Mouse (Mus musculus) megakaryocyte-erythroid progenitor cell, adult 5-6 weeks (primary cell): ENCODE results near the gene Eps8. TPM values are rescaled to one million over a fixed set of nuclear protein-coding genes. Genes with fewer than 3 reads are reported as not detected.

Source experiments
- ATAC-seq: replicated peaks from 2 replicates; pipeline ENCODE4 v1.8.0; 2016; ENCODE audit warnings: mild to moderate bottlenecking, inconsistent platforms; ENCODE audit not compliant: severe bottlenecking, poor library complexity, low FRiP score, low TSS enrichment
- total RNA-seq, 2 experiments: library from RNA; stranded (forward) in 1 of 2; stranded (reverse) in 1 of 2; fragments of 200-1000, 215-1000 nt in 1 of 2; fragments of >200 nt in 1 of 2; fragmentation: Nextera tagmentation in 1 of 2; gene quantifications; 2 replicates each; pipeline ENCODE4 v1.2.3; 2014 to 2017

The Eps8 gene
- 0.69 and 0.92 TPM in 2 replicates for total RNA-seq (2014; fragmentation: Nextera tagmentation)
- total RNA-seq (2017) = 1.7 TPM in 1 of 2 replicates, not detected in the other

DNA sequence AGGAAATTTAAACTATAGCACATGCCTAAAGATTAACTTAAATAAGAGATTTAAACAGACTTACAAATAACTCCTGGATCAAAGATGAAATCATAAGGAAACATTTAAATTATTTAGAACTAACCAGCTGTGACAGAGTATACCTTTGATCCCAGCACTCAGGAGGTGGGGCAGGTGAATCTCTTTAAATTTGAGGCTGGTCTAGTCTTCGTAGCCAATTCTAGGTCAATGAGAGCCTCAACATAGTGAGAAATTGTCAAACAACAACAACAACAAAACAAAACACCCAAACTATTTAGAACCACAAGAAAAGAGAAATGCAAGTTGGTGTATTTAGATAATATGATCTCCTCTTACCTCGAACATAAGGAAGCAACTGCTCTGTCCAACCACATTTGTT is at the start of gene Eps8:
Gene Eps8 (minus strand): TSS at position 101 of the 400 bp plus-strand sequence.
- no peak for ATAC-seq

DNA sequence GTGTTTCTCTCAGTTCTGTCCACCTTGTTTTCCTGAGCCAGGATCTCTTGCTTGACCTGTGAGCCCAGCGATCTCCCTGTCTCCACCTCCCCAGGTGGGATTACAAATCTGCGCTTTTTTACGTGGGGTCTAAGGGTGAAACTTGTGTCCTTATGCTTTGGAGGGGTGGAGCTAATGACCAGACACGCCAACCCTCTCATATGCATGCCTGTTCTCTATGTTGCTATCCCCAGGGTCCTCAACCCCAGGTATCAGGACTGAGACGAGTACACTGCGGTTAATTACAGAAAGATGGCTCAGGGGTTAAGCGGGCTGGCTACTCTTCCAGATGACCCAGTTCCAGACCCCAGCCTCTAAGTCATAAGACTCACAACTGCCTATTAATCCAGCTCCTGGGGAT is 48.8 kb upstream of the Eps8 start:
- ATAC-seq = no peak

DNA sequence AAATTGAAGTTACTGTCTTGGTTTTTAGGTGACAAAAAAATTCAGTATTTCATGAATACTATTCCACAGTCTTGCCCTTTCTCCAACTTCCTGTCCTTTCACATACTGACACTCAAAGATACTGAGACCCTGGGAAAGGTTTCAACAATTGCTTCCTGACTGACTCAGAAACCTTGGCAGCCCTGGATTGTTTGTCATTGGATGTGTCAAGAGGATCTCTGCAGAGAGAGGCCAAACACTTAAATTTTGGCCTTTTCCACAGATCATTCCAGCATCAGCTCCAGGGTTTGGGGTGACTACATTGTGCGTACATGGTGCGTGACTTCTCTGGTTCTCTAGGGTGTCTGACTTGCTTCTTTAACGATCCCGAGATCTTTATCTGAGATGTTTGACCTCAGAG is 48.2 kb upstream of the Eps8 start:
- ATAC-seq = no peak

DNA sequence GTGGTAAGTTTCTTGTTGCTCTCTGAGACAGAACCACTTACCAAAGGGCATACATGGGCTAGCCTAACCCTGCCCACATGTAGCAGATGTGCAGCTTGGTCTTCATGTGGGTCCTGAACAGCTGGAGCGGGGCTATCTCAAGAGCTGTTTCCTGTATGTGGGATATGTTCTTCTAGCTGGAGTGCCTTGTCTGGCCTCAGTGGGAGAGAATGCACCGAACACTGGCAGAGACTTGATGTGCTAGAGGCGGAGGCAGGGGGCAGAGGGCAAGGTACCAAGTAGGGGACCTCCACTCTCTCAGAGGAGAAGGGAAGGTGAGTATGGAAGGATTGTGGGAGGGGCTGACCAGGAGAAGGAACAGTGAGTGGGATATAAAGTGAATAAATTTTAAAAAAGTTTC is 47.5 kb upstream of the Eps8 start:
- no peak for ATAC-seq

DNA sequence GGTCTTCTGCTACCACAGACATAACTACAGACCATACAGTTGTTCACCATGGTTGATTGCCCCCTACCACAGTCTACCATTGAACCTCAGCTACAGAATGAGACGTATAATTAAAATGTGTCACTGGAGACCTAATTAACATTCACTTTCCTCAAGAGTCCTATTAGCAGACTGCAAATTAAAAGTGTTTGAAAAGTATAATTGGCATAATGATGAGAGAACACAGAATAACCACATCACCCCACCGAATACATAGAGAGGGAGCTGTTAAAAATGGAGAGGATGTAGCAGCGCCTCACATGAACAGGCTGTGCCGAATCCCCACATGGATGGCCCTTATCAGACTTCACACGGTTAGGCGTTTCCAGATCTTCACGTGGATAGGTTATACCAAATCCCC is 44.8 kb upstream of the Eps8 start:
- ATAC-seq = no peak

DNA sequence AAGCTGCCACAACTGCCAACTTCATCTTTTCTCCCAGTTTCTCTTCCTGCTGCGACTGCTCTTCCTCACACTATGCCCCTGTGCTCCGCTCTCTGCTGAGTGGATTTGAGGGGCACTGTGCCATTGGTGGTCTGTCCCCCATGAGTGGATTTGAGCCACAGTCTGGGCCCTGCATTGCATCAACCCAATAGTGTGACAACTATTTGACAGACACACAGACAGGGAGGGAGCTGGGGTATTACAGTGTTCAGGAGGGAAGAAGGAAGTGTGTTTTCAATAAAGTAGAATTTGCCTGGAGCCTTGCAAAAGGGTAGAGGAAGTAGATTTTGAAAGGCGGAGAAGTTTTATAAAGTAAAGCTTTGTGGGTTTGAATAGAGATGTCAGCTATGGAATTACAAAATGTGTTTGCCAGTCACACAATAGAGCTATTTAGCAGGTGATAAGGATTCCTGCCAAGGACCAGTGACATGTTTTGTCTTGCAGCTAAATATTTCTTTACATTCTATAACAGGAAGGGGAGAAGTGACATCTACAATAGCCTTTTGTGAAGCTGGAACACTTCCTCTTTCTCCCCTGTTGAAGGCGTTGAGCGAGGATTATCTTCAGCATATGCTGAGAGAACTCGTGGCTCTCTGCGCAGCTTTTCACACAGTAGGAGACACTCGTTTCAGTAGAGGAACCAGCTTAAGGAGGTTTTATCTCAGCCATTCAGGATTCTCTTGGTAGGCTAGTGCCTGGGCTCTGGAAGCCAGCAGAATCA is 41.9 kb upstream of the Eps8 start:
- peak; percentile 44; the same call in 1 of the 2 replicates for ATAC-seq

DNA sequence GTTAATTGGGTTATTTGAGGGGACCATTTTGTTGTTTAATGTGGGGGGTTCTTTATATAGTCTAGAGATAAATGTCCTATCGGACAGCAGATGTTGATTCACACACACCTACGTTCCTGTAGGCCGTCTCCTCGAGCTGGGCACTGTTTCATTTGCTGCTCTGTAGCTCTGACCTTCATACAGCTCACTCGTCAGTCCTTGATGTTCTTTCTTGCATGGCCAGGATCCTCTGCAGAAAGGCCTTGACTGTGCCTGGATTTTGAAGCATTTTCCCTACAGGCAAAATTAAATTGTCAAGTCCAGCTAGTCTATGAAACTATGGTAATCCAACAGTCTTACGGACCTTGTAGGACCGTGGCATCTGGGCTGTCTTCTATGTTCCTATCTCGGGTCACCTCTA is 40.4 kb upstream of the Eps8 start:
- no peak for ATAC-seq

DNA sequence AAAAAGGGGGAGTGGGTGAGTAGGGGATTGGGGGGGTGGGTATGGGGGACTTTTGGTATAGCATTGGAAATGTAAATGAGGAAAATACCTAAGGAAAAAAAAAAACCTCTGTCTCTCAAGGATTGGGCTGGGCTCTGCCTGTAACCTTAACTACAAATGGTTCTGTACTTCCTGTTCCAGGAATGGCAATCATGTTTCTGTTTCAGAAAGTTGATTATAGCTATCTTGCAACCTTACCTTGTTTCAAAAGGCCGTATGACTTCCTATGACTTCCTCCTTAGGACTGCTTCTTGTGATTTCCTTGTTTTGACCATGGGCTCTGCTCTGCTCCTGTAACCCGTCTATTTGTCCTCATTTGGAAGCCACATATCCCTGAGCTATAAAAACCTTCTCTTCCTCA is 39.6 kb upstream of the Eps8 start:
- ATAC-seq = no peak

DNA sequence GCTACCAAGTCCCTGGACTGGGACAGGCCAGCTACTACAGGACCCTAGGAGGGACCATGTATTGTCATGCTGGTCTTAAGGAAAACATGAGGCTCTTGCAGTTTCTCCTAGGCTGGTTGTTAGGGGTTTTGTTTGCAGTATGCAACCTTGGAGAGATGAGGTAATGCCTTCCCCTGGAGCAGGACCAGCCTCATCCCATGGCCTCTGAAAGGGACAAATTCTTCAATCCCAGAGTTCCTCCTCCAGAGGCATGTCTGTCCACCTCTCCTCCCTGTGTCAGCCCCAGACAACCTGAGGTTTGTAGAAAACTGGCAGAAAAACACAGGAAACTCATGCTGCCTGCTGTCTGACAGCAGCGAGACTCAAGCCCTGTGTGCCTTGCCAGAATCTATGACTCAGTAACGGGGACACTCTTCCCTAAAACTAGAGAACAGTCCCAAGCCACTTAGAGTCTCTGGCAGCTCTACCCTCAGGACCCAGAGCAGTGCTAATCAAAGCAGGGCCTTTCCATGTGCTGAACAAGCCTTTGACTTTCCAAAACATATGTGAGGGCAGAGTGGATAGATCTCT is 36.0 kb upstream of the Eps8 start:
- ATAC-seq = no peak

DNA sequence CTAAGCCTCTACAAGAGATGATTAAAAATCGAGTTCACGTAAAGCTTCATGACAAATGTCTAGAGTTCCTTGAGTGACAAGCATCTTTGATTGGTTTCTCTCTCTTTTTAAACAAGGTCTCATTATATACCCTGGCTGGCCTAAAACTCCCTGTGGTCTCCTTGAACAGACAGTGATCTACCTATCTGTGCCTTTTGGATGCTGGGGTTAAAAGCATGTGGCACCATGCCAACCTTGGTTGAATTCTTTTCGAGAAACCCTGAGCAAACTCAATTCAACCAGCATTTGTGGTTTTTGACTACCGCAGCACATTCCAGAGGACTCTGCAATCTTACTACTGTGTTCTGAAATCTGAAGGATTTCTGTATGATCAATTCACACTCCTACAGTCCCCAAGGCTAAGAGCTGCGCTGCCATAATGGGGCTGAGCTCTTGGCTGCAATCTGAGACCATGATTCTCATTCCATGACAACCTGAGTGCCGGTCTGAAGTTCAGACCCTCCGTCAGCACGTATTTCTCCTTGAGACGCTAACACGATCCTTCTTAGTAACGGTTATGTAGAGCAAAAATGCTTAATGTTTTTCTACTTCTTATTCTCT is 33.9 kb upstream of the Eps8 start:
- no peak for ATAC-seq

DNA sequence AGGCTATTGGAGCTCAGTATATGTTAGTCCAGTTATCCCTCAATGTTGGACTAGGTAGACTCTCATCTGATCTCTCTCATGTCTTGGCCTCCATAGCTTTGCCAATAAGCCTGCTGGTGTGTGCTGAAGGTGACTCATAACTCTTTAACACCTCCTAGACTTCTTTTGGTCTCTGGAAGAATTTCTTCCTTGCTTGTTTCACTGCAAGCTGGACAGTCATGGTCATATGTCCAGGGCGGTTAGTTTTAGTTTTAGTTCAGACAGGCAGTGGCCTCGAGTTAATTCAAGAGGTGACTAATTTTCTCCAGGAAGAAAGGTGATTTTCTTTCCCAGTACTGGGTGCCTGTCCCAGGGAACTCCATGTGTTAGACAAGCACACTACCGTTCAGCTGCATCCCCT is 33.4 kb upstream of the Eps8 start:
- ATAC-seq = no peak

DNA sequence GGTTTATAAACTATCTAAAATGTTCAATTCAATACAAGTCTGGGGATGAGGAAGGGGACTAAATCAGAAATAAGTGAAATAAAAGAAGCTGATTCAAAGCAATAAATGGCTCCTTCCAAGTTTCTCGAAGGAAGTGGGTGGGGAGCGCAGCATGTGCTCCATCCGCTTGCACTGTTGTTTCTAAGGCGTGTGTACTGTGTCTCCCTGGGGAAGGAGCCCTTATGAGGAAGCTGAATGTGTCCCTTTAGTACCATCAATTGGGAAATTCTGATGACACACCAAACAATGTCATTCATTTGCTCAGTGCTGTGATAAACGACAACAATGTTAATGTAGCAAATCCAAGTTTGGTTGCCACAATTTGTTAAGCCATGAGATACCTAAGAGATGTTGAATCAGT is 33.0 kb upstream of the Eps8 start:
- no peak for ATAC-seq

DNA sequence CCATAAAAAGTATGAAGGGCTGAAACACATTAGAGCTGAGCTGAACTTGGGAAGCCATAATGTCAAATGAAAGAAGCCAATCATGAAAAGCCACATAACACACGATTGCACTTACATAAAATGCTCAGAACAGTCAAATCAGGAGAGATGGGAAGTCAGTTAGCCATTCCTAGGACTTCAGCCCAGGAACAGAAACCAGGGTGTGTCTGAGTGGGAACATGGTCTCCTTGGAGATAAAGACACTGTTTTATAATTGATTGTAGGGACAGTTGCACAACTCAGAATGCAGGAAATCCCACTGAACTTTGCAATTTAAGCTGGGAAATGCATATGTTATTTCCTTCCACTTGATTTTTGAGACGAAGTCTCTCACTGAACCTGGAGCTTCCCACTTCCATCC is 28.0 kb upstream of the Eps8 start:
- ATAC-seq = no peak

DNA sequence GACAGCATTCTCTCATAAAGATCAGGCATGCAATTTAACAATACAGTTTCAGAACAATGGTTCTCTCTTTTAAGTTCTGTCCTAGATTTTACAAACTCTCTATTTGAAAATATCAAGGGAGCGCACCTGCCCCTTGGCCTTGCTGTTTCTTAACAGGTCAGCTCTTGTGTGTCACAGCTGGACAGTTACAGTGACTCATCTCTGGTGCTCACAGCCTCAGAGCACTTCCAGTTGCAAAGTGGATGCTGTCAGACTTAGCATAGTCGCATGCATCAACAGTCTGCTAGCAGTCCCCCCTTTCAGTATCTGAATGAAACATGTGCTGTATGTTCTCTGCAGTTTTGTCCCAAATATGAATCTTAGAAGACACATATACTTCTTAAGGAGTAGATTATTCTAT is 26.3 kb upstream of the Eps8 start:
- no peak for ATAC-seq

DNA sequence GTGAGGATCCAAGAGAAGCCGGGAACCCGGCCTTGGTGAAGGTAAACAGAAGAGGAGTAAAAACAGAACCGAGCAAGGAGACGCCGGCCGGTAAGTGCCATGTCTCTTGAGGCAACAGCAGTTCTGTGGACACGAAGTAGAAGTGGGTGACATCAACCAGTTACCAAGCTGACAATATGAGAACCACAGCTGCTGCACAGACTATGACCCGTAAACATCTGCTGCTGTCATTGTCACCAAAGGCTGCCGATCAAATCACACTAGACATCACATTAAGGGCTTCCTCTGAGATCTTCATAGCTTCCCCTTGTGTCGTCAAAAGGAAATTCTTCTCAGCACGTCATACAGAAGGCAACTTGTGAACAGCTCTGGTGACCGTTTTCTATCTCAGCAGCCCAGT is 21.9 kb upstream of the Eps8 start:
- ATAC-seq = no peak

DNA sequence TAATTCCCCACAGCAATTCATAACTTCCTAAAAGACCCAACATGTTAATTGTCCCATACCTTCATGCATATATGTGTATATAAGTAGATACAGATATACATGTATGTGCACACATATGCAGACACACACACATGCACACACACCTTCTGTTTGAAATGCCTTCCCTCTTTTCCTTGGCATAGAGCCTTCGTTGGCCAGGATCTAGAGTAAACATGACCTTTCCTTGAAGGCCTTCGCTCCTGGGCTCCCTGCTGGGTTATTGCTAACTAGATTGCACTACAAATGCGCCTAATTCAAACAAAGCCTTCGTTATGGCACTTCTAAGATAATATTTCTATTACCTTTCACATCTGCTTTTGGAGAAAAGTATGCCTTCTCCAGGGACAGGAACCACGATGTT is 20.9 kb upstream of the Eps8 start:
- no peak for ATAC-seq

DNA sequence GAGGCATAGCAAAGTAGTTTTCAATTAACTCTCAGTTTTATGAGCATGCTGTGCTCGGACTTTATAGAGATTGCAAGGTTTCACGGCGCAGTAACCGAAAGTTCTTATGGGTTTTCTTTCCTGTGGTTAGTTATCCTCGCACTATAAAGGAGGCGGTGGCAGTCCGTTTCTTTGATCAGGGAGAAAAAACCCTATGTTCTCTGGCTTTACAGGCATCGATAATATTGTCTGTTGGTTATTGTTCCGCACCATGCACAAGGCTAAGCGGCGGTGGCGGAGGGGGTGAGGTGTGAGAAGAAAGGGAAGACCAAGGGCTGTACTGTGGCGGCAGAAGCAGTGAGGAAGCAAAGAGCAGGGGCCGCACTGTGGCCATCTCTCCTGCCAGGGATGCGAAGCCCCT is 18.6 kb upstream of the Eps8 start:
- no peak for ATAC-seq

DNA sequence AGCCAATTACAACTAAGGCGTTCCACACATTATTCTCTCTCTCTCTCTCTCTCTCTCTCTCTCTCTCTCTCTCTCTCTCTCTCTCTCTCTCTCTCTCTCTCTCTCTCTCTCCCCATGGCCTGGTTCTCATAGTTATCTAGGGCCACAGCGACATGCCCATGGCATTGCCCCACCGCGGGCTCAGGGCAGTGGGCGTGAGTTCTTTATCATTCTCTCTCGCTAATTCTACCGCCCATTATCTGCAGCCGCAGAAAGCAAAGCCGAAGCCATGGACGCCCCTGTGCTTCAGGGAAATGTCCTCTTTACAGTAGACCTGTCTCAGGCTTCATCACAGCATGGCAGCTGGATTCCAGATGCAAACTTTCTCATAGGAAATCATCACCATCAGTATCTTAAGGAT is 16.9 kb upstream of the Eps8 start:
- no peak for ATAC-seq

DNA sequence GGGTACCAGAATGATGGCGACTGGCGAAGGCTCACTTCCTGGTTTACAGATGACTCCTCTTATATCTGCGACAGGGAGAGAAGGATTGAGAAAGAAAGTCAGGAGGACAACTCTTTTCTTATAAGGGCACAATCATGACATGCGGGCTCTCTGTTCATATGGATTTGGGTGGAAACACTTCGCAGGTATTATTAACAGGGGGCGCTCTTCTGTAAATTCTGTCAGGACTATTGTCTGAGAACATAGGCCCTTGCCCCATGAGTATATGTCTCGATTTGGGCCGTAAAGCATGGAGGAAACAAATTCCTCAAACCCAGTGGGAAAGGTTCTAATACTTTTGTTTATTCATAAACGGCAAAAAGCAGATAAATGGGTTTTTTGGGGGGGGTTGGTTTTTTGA is 16.1 kb upstream of the Eps8 start:
- ATAC-seq = no peak

DNA sequence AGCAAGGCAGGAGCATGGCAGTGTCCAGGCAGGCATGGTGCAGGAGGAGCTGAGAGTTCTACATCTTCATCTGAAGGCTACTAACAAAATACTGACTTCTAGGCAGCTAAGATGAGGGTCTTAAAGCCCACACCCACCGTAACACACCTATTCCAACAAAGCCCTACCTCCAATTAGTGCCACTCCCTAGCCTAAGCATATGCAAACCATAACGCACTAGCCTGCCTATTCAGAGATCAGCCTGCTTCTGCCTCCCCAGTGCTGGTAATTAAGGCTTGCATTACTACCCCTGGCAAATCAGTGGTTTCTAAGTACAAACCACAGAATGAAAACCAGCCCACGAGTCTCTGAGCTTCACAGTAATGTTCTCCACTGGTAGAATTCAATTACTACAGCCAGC is 15.2 kb upstream of the Eps8 start:
- no peak for ATAC-seq

DNA sequence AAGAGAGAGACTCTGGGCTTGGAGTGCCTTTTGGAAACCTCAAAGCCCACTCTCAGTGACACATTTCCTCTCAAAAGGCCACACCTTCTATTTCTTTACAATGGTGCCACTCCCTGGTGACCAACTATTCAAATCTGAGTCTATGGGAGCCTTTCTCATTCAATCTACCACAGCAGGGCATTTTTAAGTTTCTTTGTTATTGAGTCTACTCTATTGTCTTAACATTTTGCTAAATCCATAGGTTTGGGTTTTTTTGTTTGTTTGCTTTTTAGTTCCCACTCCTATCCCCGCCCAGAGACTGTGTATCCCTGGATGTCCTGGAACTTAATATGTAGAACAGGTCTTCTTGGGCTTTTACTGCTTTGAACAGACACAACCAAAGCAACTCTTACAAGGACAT is 14.8 kb upstream of the Eps8 start:
- no peak for ATAC-seq
